ENCODE assay signal across 13 mouse cellular contexts in the genomic region with DNA sequence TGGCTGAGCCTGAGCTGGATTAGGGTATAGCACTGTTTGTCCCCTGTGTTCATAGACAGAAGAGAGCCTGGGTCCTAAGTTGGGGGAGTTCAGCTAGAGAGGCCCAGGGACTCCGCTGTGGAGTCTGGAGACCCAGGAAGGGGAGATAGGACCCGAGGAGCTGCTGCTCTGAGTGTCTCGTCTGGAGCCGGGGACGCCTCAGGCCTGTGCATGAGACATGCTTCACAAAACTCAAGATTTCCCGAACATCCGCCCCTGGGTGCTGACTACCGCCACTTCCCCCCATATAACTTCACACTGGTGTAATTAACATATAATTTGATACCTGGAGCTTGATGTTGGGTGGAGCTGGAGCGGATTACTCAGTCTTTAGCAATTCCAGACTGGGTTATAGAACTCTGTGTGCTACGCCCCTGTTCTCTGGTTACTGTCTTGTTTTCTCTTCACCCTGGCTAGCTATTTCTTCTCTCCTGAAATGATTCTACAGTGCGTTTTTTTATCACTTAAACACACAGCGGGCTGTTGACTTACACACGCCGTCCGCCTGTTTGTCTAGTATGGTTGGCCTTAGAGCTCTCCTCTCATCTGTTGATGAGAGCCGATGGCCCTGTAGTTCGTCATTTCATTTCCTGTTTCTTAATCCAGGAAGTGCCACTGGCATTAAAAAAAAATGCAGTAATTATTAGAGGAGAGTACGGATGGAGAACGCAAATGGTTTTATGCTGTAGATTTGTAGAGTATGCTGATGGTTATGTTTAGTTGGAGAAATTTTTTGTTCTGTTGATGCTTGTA.
DNase-seq lines count a peak whose midpoint lies in the region; ATAC-seq and TF ChIP-seq lines count a peak whose summit lies in the region.
"Had no signal": no experiment of that assay in that cellular context is flagged by ENCODE, and none has a peak within 500 bp of the region (broad histone marks: within the 10 kb centered on the region; RNA-seq: fewer than 3 reads in every experiment).

No protein-coding gene starts in this region.

- H3K4me2 ChIP-seq in heart, embryonic 13.5 days, result 0 out of 2 replicates have a peak overlapping the region, but pooled peaks have one; percentile 23
- peak overlapping the region; percentile 23; the same call in 1 of the 2 replicates for H3K4me2 ChIP-seq in limb, embryonic 13.5 days (replicated peaks)

- H3K9ac ChIP-seq in heart, embryonic 13.5 days, result peak overlapping the region; percentile 21
- 0 out of 2 replicates have a peak overlapping the region, but pooled peaks have one; percentile 19 for H3K9ac ChIP-seq in limb, embryonic 13.5 days
- H3K9ac ChIP-seq: forebrain, postnatal 0 days had no signal

- peak overlapping the region; percentile 48 for H3K27ac ChIP-seq in heart, embryonic 13.5 days (replicated peaks)
- peak overlapping the region; percentile 22; the same call in 1 of the 2 replicates for H3K27ac ChIP-seq in limb, embryonic 13.5 days
- H3K27ac ChIP-seq in left cerebral cortex, adult 2 months, result no peak overlapping the region

- H3K9me3 ChIP-seq in heart, embryonic 13.5 days, result no peaks in the 10 kb centered on the region
- H3K9me3 ChIP-seq in limb, embryonic 13.5 days, result no peaks in the 10 kb centered on the region

- no peak for ATAC-seq in heart, embryonic 13.5 days (ENCODE audit: extremely low read depth, insufficient number of reproducible peaks, low FRiP score, low TSS enrichment)
- peak; percentile 60 for ATAC-seq in common myeloid progenitor, adult 5-6 weeks (replicated peaks; ENCODE audit: low read depth, poor library complexity, severe bottlenecking)
- no peak for ATAC-seq in limb, embryonic 13.5 days (ENCODE audit: low FRiP score, low read depth)
- ATAC-seq: forebrain, postnatal 0 days had no signal

- DNase-seq in heart, adult 18-20 months, result no peak
- peak; percentile 24 for DNase-seq in 3T3-L1 (ENCODE audit: low read depth, low spot score)
- no peak for DNase-seq in left cerebral cortex, adult 2 months (ENCODE audit: extremely low spot score in 1 of 2, low spot score in 2 of 2)
- no peak for DNase-seq in frontal cortex, postnatal 10 days (ENCODE audit: low spot score in 2 of 2)
- DNase-seq in frontal cortex, postnatal 14 days (ENCODE audit: low spot score in 2 of 2), result no peak
- DNase-seq: adrenal gland, adult 8-10 months; cerebellum, adult 9-11 months; forebrain, postnatal 0 days; right cerebral cortex, adult 18-20 months; thymus, postnatal 14 days had no signal

- no peaks in the 10 kb centered on the region for H3K36me3 ChIP-seq in heart, embryonic 13.5 days
- H3K36me3 ChIP-seq in limb, embryonic 13.5 days, result peaks cover 5% of the 10 kb centered on the region; the same call in 1 of the 2 replicates

- H3K4me1 ChIP-seq in heart, embryonic 13.5 days, result peaks cover 62% of the 10 kb centered on the region
- peaks cover 87% of the 10 kb centered on the region for H3K4me1 ChIP-seq in limb, embryonic 13.5 days

- no peak for TF ChIP-seq CTCF in left cerebral cortex, adult 2 months (IDR thresholded peaks at IDR 0.05)

- 50% methylated on average over 19 of the region's 19 CpGs for WGBS in heart, embryonic 13.5 days
- WGBS in limb, embryonic 13.5 days, result 40% methylated on average over 19 of the region's 19 CpGs

- no peak overlapping the region for H3K4me3 ChIP-seq in heart, embryonic 13.5 days
- H3K4me3 ChIP-seq in limb, embryonic 13.5 days, result no peak overlapping the region
- H3K4me3 ChIP-seq in left cerebral cortex, adult 2 months, result no peak overlapping the region

- no peaks in the 10 kb centered on the region for H3K27me3 ChIP-seq in heart, embryonic 13.5 days (replicated peaks)
- H3K27me3 ChIP-seq in limb, embryonic 13.5 days, result no peaks in the 10 kb centered on the region

- intact Hi-C loops in left cerebral cortex, adult 2 months (cut with DNase I), result no loop called here
